Mouse (Mus musculus): Measurements from ENCODE around the gene Cnih2.

Gene Cnih2

DNA sequence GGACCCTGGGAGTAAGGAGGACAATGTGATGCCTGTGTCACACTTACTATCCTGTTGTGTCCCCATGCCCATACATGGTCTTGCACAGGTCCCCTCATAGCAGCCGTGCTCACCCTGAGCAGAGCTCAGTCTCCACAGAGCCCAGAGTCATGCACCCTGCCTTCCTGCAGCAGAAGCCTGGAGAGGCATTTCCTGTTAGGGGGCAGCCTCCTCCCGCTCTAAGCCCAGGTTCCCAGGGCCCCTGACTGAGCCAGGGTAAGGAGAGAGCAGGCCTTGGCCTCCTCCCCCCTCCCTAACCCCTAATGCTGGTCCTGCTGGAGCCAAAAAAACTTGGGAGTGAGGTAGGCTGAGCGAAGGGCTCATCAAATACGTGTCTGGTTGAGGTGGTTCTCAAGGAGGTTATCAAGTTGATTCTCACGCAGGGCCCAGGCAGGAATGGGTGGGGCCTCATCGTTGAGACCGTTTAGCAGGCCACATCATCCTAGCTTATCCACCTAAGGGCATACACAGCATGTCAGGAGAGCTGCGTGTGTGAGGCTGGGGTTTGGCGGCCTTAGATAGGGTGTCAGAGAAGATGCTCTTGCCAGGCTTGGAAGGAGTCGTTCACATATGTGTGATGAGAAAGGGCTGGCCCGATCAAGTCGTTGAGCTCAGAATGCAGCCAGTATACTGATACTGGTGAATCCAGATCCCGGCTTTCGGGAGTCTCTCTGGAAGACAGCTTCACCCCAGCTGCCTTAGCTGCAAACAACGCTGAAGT is 31.1 kb downstream of the Cnih2 start:
- DNase-seq, result no peak

DNA sequence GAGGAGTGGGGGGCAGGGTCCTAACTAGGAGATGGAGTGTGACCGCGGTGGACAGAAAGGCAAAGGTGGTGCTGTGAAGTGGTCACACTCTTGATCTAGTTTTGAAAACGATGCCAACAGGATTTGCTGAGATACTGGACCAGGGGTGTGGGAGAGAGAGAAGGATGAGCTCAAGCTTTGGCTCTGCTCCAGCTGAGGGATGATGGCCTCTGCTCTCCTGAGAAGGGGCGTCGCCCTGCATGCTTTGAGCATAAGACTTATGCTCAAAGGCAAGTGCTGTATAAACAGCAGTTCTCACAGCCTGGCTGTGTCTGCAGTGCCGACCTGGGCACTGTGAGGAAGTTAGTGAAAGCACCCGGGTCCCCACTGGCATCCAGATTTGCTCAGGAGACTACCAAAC is 33.2 kb downstream of the Cnih2 start:
- peak in 1 of 2 experiments; percentile 39 for DNase-seq

DNA sequence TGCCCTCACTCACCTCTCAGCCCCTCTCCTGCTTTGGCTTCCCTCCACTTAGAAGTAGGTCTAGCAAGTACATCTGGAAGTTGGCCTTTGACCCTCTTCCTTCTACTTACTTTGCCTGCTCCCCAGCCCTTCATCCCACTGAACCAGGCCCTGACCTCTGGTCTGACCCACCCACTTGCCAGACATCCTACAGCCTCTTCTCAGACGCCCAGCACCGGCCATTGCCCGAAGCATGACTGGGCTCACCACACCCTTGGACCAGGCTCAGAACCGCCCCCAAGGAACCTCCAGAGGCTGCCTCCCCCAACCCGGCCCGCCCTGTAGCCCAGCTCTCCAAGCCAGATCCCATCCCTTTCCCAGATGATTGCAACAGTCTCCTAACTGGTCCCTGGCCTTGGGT is 35.9 kb downstream of the Cnih2 start:
- no peak for DNase-seq

DNA sequence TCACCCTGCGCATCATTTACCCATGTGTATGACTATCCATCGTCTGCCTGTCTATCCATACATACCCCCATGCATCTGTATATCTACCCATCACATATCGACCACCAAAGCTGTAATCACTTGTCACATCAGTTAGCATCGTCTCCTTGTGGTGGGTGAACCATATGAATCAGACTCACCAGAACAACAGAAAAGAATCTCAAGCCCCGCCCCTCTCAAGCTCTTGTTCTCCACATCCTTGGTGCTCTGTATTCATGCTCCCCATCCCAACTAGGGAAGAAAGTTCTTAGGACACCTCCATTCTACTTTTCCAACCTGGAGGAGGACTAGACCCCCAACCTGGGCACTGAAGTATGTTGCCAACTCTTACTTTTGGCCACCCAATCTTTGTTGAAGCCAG is 36.3 kb downstream of the Cnih2 start:
- DNase-seq, result no peak

DNA sequence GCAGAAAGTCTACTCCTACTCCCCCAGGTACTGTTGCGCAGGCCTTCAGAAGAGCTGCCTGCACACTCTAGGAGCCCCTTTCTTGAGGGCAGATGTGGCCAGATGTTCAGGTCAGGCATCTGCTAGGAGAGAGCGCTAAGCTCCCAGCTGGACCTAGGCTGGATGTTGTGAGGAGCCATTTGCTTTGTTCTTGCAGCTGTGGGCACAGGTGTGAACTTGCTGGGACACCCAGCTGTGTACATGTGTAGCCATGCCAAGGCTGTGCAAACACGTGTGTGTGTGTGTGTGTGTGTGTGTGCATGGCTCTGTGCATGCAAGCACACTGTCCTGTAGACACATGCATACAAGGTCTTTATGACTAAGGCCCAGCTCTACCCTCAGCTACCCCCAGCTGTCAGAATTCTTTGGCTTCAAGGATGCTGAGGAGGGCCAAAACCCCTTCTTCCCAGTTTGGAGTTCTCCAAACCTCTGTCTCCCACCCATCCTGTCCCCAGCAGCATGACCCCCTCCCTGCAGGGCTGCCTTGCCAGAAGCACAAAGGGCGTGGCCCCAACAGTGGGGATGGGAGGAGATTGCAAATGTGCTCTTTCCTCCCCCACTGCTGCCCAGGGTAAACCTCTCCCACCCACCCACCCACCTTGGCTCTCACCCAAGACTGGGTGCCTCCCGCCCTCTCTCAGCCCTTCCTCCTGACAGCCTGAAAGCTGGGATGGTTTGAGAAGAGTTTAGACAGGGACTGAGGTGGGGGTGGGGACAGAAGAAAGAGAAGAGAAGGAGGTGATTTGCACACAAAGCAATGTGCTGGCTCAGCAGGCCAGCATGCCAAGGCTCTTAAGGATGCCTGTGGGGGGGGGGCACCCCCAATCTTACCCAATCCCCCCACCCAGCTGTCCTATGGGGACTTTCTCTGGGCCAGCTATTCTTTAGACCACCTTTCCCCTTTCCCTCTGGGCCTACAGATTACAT is 37.7 kb downstream of the Cnih2 start:
- DNase-seq, result no peak

DNA sequence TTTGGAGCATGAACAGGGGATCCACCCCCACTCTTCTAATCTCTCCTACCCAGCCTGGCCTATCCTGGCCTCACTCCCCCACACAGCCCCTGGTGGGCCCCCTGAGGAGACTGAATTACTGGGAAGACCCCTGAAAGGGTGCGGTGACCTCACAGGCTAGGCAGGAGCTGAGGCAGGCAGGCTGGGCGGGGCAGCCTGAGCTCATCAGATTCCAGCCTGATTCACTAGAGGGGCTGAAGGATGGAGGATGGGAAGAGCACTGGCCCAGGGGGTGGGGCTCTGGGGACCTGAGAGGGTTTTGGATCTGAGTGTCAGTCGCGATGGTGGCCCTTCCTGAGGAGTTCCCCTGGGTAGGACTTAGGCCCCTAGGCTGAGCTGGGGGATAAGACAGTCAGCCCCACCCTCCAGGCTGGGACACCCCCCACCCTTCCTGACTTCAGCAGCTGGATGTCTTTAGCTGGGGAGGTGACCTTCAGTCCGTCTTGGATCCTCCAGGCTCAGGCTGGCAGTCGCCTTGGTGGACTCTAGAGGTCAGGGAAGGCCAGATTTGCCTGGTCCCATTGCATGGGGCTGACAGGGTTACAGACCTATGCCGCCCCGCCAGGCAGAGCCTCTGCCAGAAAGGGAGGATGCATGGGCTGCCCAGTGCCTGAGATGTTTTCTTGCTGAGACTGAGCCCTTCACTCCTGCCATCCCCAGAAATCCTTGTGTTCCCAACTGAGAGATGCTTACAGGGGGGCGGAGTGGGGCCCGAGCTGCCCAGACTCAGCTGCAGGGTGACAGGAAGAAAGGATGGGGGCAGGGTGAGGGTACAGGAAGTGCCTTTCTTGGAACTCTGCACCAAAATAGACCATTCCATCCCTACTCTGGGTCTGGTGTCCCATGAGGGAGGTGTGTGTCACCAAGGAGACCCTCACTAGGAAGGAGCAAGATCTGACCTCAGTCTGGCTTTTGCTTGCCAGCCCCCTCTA is 39.2 kb downstream of the Cnih2 start:
- no peak for DNase-seq

DNA sequence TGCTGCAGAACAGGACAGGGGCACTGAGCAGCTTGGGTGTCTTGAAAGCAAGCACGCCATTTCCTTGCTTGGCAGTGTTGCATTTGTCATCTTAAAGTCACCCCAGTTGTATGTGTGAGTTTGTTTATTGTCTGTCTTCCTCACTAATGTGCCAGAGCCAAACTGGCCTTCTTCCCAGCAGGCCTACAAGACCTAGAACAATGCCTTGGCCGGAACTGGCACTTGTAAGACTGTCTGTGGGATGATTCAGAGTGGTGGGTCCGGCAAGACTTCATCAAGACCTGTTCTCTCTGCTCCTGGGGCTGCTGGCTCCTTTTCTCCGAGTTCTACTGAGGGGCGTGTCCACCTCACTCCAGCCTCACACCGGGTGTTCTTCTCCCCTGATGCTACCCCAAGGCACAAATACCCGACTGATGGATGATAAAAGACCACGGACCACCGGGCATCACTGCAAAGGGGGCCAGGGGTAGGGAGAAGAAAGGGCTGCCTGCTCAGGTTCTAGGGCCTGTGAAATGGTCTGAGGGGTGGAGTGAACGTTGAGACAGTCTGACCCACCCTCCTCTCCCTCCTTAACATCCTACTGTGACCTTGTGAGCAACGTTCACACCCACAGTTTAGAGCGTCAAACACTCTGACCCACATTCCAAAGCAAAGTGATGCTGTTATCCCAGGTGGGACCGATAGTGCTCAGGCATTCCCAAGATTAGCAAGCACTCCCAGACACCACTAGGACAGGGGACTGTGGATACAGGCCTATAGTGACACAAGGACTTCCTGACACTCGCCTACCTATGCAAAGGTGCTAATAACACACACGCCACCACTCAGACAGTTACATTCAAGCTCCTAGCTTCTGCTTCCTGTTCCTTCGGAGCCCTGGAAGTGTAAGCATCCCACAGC is 40.2 kb downstream of the Cnih2 start:
- DNase-seq, result no peak

DNA sequence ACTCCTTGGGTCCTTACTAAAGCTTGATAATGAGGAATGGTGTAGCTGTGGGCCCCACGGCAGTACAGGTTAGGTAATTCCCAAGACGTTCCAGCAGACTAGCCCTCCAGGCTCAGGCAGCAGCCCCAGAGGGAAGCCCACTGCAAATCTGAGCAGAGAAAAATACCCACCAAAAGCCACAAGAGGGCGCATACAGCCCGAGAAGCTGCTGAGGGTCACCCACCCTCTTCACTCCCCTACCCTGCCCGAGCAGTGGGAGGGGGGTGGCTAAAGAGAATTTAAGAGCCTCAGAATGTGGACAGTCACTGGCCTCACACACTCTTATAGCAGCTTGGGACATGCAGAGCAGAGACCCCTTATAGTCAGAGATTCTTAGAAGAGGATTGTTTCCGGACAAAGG is 42.1 kb downstream of the Cnih2 start:
- DNase-seq, result peak; percentile 65 to 66

DNA sequence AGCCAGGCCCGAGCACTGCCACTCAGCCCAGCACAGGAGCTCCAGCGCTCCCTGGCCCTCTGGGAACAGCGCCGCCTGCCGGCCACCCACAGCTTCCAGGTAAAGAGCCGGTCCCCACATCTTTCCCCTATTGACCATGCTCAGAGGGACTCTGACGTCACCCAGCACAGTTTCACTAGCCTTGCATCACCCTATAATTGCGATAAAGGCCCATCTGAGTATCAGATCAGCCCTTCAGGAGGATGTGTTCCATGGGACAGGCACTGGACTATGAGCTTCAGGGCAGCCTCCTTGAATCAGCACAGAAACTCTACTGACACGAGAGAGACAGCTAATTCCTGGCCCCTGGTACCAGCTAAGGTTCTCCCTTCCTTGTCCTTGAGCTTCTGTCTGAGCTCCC is 44.4 kb downstream of the Cnih2 start:
- DNase-seq, result peak; percentile 70 to 88

DNA sequence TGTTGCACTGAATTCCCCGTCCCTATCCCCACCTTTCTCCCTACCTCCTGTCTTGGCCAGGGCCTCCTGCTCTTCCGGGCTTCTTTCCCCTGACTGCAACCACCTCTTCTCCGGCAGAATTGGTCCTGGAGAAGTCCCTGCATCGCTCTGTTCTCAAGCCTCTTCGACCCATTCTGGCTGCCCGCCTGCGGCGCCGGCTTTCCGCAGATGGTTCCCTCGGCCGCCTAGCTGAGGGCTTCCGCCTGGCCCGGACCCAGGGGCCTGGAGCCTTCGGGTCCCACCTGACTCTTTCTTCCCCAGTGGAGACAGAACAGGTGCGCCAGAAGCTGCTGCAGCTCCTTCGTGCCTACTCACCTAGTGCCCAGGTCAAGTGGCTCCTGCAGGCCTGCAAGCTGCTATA is 45.5 kb downstream of the Cnih2 start:
- DNase-seq, result peak; percentile 64 to 68

DNA sequence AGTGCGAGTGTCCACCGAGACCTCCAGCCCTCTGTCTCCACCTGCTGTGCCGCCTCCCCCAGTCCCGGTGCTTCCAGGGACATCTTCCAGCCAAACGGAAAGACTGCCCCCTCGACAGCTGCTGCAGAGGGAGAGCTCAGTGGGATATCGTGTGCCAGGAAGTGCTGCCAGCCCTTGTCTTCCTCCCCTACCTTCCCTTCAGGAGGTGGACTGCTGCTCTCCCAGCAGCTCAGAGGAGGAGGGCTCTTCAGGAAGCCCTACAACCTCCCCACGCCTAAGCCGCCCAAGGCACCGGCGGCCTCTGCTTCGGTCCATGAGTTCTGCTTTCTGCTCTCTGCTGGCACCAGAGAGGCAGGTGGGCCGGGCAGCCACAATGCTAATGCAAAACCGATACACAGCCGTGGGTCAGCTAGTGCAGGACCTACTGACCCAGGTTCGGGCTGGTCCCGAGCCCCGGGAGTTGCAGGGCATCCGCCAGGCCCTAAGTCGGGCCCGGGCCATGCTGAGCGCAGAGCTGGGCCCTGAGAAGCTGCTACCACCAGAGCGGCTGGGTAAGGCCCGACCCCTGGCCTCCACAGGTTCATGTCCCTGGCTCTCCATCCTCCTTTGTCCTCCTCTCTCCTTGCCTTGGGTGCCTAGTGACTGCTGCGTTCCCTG is 46.0 kb downstream of the Cnih2 start:
- DNase-seq, result peak; percentile 46 to 56

DNA sequence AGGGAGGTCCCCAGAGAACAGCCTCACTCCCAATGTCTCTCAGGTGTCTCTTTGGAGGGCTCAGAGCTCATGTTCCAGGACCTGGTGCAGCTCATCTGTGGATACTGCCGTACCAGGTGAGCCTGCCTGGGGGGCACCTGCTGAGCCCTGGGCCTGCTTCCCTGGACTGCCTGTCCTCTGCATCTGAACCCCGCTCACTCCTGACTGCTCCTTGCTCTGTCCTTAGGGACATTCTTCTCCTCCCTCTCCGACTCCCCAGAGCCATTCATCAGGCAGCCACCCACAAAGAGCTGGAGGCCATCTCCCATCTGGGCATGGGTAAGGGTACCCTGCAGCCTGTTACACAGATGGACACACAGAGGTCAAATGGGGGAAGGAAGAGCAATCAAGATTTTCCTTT is 46.8 kb downstream of the Cnih2 start:
- no peak for DNase-seq

DNA sequence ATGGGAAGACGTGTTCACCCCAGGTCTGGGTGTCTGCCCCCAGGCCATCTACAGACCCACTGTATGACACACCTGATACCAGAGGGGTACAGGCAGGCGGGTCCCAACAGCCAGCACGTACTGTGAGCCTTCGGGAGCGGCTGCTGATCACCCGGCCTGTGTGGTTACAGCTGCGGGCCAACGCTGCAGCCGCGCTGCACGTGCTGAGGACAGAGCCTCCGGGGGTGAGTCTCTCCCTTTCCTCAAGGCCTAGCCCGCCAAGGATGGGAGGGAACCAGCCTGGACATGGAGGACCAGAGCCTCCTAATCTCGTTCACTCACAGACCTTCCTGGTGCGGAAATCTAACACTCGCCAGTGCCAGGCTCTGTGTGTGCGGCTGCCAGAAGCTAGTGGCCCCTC is 47.3 kb downstream of the Cnih2 start:
- DNase-seq, result no peak

DNA sequence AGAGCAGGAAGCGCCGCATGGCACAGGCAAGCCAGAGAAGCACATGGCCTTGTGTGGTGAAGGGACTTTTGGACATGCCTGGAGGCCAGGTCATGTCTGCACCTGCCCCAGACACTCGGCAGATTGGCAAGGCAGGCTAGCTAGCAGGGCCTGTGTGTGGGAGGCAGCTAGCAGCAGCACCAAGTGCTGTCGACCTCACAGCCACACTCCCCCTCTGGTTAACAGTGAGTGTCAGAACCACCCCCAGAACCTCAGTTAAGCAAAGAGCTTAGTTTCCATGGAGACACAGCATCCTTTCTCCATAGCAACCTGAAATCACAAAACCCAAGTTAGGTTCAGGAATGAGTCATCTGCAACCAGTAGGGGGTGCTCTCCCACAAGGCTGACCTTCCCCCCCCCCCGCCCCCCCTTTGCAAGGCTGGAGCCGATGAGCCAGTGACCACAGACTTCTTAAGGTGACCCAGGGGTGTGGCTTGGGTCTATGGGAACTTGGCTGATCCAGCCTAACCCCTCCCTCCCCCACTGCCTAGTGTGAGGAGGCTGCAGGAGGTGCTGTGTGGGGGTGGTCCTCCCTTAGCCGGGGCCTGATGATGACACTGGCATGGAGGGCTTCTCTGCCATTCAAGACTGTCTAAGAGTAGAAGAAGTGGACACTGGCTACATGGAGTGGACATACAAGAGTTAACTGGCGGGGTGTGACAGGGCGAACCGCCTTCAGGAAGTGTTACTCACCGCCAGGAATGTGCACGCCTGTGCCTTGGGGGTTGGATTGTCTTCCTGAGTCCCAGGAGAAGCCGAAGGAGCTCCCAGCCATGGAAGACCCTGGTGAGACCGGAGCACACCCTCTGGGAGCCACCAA is 48.0 kb downstream of the Cnih2 start, which contains the start of gene Rin1:
TSS of gene Rin1 (plus strand) at position 435 of the 859 bp plus-strand sequence.
- DNase-seq, result peak in 1 of 2 experiments; percentile 56

DNA sequence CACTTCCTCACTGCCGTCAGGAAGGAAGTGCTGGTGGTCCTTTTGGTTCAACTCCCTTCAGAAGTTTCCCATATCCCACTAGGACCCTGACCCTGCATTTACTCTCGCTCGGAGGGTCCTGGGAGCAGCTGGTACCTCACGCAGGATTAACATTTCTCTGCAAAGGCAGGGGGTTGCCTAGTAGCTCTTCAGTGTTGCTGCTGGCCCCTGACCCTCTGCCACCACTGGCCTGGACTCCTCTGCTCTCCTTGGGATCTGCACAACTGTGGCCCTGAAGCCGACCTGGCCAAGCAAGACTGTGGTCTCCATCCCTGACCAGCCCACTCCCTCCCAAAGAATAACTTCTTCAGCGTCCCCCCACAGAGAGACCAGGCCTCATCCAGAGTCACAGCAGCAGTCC is 49.0 kb downstream of the Cnih2 start:
- no peak for DNase-seq

DNA sequence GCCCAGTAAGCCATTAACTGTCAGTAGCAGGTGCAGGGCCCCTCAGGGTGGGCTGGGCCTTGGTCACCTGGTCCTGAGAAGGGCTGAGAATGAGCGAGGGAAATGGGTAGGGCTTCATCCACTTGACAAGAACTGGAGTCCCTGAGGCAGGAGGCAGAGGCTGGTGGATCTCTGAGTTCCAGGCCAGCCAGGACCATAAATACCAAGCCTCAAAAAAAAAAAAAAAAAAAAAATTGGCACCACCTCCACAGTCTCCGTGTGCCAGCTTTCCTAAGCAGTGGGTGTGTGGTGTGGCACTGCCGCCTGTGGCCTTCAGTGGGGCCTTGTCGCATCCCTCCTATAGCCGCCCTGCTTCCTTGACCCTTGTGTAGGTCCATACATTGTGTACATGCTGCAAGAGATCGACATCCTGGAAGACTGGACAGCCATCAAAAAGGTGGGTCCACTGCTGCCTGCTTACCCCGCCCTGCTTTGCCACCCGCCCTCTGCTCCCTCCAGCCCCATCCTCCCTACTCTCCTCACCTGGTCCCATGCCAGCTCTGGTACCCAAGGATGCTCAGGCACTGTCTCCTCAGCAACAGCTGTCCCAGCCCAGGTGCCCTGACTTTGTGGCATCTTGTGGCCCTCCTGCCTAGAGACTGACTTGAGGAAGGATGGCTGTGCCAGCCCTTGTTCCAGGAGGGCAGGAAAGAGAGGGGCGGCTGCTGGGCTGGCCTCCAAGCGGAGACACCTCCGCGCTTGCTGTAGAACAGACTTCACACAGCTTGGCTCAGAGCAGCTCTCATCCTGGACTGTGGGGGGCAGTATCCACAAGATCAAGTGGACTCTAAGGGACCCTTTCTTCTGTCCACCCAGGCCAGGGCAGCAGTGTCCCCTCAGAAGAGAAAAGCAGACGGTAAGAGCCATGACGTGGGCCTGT is 49.9 kb downstream of the Cnih2 start:
- DNase-seq, result peak in 1 of 2 experiments; percentile 49

DNA sequence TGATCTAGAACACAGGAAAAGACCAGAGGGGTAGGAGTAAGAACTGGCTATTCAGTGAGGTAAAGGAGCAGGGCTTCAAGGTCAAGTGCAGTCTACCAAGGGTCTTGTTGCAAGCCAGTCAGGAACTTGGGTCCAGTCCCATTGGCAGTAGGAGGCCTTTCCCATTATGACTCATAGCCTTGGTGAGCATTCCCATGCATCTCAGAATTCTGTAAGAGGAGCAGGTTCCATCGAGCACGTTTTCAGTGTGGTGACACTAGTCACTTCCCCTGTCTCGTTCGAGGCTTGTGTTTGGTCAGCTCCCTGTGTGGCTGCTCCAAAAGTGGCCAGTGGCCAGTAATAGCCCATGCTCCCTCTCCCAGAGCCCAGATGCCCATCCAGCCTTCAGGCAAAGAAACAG is 52.8 kb downstream of the Cnih2 start:
- DNase-seq, result no peak
